Mouse (Mus musculus) activated CD4-positive, CD25-positive, alpha-beta regulatory T cell (primary cell): Measurements from ENCODE around the gene Foxa2. TPM values are rescaled to one million over a fixed set of nuclear protein-coding genes. Genes with fewer than 3 reads are reported as not detected.

ENCODE experiments used
- polyA plus RNA-seq, 2 experiments: library from polyadenylated mRNA; unstranded; fragments of 100-300 nt; shearing (Covaris generic); gene quantifications; one replicate each; pipeline ENCODE4 v1.2.1; 2017

The Foxa2 gene
- not detected for polyA plus RNA-seq

DNA sequence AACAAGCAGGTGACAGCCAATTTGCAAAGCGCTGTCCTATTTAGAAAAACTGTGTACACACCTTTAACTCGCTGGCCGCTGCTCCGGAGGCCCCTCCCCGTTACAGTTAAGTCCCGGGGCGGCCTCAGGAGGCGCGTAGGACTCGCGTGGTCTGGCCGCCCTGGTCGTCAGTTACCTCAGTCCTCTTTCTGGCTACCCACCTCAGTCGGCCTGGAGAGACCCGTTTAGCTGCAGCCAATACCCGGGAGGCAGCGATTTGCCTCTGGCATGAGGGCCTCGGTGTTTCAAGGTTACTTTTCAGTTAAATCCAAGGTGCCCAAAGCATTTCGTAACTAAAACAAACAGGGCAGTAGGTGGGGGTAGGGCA is at the start of gene Foxa2:
Gene Foxa2 (minus strand): TSS at position 171 of the 367 bp plus-strand sequence.

